Mouse (Mus musculus): ENCODE data around the gene Pnpla6. TPM values are rescaled to one million over a fixed set of nuclear protein-coding genes. Genes with fewer than 3 reads are reported as not detected.

Pnpla6 gene
- polyA plus RNA-seq, 1 experiment, result 17.8 TPM

DNA sequence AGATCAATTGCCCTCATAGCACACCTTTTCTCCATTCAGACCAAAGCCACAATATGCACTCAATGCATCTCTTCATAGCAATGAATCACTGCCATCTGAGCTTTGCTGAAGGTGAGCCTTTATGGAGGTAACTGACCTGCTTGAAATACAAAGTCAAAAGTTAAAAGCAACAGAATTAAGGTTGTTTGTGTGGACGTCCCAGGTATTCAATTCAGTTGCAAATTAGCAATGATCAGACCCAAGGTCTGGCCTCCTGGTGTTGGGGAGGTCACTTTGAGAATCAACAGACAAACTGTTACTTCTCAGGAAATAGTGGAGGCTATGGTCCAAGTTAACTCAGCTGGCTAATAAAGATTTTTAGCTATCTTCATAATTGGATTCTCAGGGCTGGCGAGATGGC lies 31.3 kb downstream of the Pnpla6 start:
- Histone ChIP-seq H3K27ac (ENCODE audit: control insufficient read depth, insufficient read depth, low read depth, low read length) (no peak overlapping the region), H3K27me3 (ENCODE audit: control insufficient read depth, insufficient read depth, low read length) (no peaks in the 10 kb centered on the region), H3K4me1 (ENCODE audit: control insufficient read depth, insufficient read depth, low read length) (no peaks in the 10 kb centered on the region), H3K36me3 (ENCODE audit: control insufficient read depth, insufficient read depth, low read length) (no peaks in the 10 kb centered on the region), H3K4me3 (ENCODE audit: control insufficient read depth, low read depth, low read length) (no peak overlapping the region)
- TF ChIP-seq POLR2A (IDR thresholded peaks at IDR 0.05; ENCODE audit: control insufficient read depth, low read depth, low read length), result no peak
- TF ChIP-seq CTCF (IDR thresholded peaks at IDR 0.05; ENCODE audit: control insufficient read depth, insufficient read depth, insufficient replicate concordance, low read depth, low read length), result no peak

DNA sequence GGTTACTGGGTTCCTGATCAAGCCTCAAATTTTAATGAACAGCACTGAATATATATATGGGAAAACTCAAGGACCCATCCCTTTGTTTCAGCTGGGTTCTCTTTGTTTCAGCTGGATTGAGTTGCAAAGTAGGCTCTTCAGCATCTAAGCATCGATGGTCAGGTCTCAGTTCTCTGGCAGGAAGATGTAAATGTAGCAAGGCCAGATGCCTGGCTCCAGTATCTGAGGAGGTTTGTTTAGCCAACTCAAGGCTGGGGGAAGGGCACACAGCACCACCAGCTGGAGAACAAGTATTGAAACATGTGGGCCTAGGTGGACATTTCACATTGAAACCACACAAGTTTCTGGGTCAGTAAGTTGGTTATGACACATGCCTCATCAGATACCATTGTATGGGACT lies 37.1 kb downstream of the Pnpla6 start:
- Histone ChIP-seq H3K27me3 (ENCODE audit: control insufficient read depth, insufficient read depth, low read length) (no peaks in the 10 kb centered on the region), H3K27ac (ENCODE audit: control insufficient read depth, insufficient read depth, low read depth, low read length) (no peak overlapping the region), H3K4me3 (ENCODE audit: control insufficient read depth, low read depth, low read length) (no peak overlapping the region), H3K4me1 (ENCODE audit: control insufficient read depth, insufficient read depth, low read length) (no peaks in the 10 kb centered on the region), H3K36me3 (ENCODE audit: control insufficient read depth, insufficient read depth, low read length) (no peaks in the 10 kb centered on the region)
- no peak for TF ChIP-seq POLR2A (IDR thresholded peaks at IDR 0.05; ENCODE audit: control insufficient read depth, low read depth, low read length)
- TF ChIP-seq CTCF (IDR thresholded peaks at IDR 0.05; ENCODE audit: control insufficient read depth, insufficient read depth, insufficient replicate concordance, low read depth, low read length), result no peak

DNA sequence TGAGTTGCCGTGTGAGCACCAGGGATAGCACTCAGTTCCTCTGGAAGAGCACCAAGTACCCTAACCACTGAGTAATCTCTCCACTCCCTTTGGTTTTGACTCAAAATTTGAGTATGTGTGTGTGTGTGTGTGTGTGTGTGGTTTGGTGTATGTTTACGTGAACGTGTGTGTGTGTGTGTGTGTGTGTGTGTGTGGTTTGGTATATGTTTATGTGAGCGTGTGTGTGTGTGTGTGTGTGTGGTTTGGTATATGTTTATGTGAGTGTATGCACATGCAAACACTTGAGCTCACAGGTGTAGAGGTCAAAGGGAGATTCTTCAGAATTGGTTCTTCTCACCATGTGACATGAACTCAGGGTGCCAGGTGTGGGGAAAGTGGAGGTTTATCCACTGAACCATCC lies 40.9 kb downstream of the Pnpla6 start:
- no peaks in the 10 kb centered on the region for H3K27me3 ChIP-seq (ENCODE audit: control insufficient read depth, insufficient read depth, low read length)
- H3K4me1 ChIP-seq (ENCODE audit: control insufficient read depth, insufficient read depth, low read length), result no peaks in the 10 kb centered on the region
- TF ChIP-seq CTCF (IDR thresholded peaks at IDR 0.05; ENCODE audit: control insufficient read depth, insufficient read depth, insufficient replicate concordance, low read depth, low read length) (no peak), POLR2A (IDR thresholded peaks at IDR 0.05; ENCODE audit: control insufficient read depth, low read depth, low read length) (no peak)
- H3K27ac ChIP-seq (ENCODE audit: control insufficient read depth, insufficient read depth, low read depth, low read length), result no peak overlapping the region
- no peaks in the 10 kb centered on the region for H3K36me3 ChIP-seq (ENCODE audit: control insufficient read depth, insufficient read depth, low read length)
- H3K4me3 ChIP-seq (ENCODE audit: control insufficient read depth, low read depth, low read length), result no peak overlapping the region

- no peak for TF ChIP-seq POLR2A (IDR thresholded peaks at IDR 0.05; ENCODE audit: control insufficient read depth, low read depth, low read length)
- no peak for TF ChIP-seq CTCF (IDR thresholded peaks at IDR 0.05; ENCODE audit: control insufficient read depth, insufficient read depth, insufficient replicate concordance, low read depth, low read length)
Measured at GRCm38 (mm10) chr8:3567641-3568371, 52.6 kb downstream of the Pnpla6 start, which contains the start of gene C330021F23Rik. Gene C330021F23Rik (plus strand): TSS chr8:3567990.

GRCm38 (mm10) chr8:3568378-3568777 lies 53.2 kb downstream of the Pnpla6 start:
- TF ChIP-seq CTCF (IDR thresholded peaks at IDR 0.05; ENCODE audit: control insufficient read depth, insufficient read depth, insufficient replicate concordance, low read depth, low read length) (no peak), POLR2A (IDR thresholded peaks at IDR 0.05; ENCODE audit: control insufficient read depth, low read depth, low read length) (no peak)
- Histone ChIP-seq H3K27me3 (ENCODE audit: control insufficient read depth, insufficient read depth, low read length) (no peaks in the 10 kb centered on the region), H3K27ac (ENCODE audit: control insufficient read depth, insufficient read depth, low read depth, low read length) (no peak overlapping the region), H3K36me3 (ENCODE audit: control insufficient read depth, insufficient read depth, low read length) (no peaks in the 10 kb centered on the region), H3K4me3 (ENCODE audit: control insufficient read depth, low read depth, low read length) (no peak overlapping the region), H3K4me1 (ENCODE audit: control insufficient read depth, insufficient read depth, low read length) (no peaks in the 10 kb centered on the region)

More at GRCm38 (mm10) chr8:3567641-3568371, 52.6 kb downstream of the Pnpla6 start, which contains the start of gene C330021F23Rik:
- Histone ChIP-seq H3K4me3 (ENCODE audit: control insufficient read depth, low read depth, low read length) (no peak within 1 kb of the TSS), H3K36me3 (ENCODE audit: control insufficient read depth, insufficient read depth, low read length) (no peaks in the 10 kb centered on the region), H3K27me3 (ENCODE audit: control insufficient read depth, insufficient read depth, low read length) (no peaks in the 10 kb centered on the region), H3K4me1 (ENCODE audit: control insufficient read depth, insufficient read depth, low read length) (no peaks in the 10 kb centered on the region), H3K27ac (ENCODE audit: control insufficient read depth, insufficient read depth, low read depth, low read length) (no peak within 1 kb of the TSS)

GRCm38 (mm10) chr8:3569784-3570183 lies 54.6 kb downstream of the Pnpla6 start:
- no peaks in the 10 kb centered on the region for H3K4me1 ChIP-seq (ENCODE audit: control insufficient read depth, insufficient read depth, low read length)
- H3K4me3 ChIP-seq (ENCODE audit: control insufficient read depth, low read depth, low read length), result no peak overlapping the region

GRCm38 (mm10) chr8:3574546-3574945 lies 59.4 kb downstream of the Pnpla6 start:
- TF ChIP-seq POLR2A (IDR thresholded peaks at IDR 0.05; ENCODE audit: control insufficient read depth, low read depth, low read length) (no peak), CTCF (IDR thresholded peaks at IDR 0.05; ENCODE audit: control insufficient read depth, insufficient read depth, insufficient replicate concordance, low read depth, low read length) (no peak)
- Histone ChIP-seq H3K36me3 (ENCODE audit: control insufficient read depth, insufficient read depth, low read length) (no peaks in the 10 kb centered on the region), H3K4me1 (ENCODE audit: control insufficient read depth, insufficient read depth, low read length) (peaks cover 5% of the 10 kb centered on the region), H3K27me3 (ENCODE audit: control insufficient read depth, insufficient read depth, low read length) (no peaks in the 10 kb centered on the region), H3K27ac (ENCODE audit: control insufficient read depth, insufficient read depth, low read depth, low read length) (no peak overlapping the region), H3K4me3 (ENCODE audit: control insufficient read depth, low read depth, low read length) (no peak overlapping the region)

More at GRCm38 (mm10) chr8:3569784-3570183, 54.6 kb downstream of the Pnpla6 start:
- Histone ChIP-seq H3K36me3 (ENCODE audit: control insufficient read depth, insufficient read depth, low read length) (no peaks in the 10 kb centered on the region), H3K27me3 (ENCODE audit: control insufficient read depth, insufficient read depth, low read length) (no peaks in the 10 kb centered on the region), H3K27ac (ENCODE audit: control insufficient read depth, insufficient read depth, low read depth, low read length) (no peak overlapping the region)
- TF ChIP-seq CTCF (IDR thresholded peaks at IDR 0.05; ENCODE audit: control insufficient read depth, insufficient read depth, insufficient replicate concordance, low read depth, low read length), result no peak
- TF ChIP-seq POLR2A (IDR thresholded peaks at IDR 0.05; ENCODE audit: control insufficient read depth, low read depth, low read length), result no peak
